Mouse (Mus musculus) spleen, adult 2 months (tissue): ENCODE data around the gene Mmp24.

ENCODE experiments used
- CTCF ChIP-seq: fragments of 200-500 bp; IDR thresholded peaks from 2 replicates; pipeline ENCODE4 v1.5.1; 2011; ENCODE audit warnings: mild to moderate bottlenecking, inconsistent platforms; ENCODE audit not compliant: insufficient read depth, insufficient read length, insufficient replicate concordance; ENCODE audit errors: extremely low read depth
- POLR2A ChIP-seq: fragments of 200-500 bp; IDR thresholded peaks from 2 replicates; pipeline ENCODE4 v1.6.1; 2011; ENCODE audit warnings: low read depth, low read length, inconsistent platforms

- TF ChIP-seq CTCF (no peak), POLR2A (no peak)
Measured at GRCm38 (mm10) chr2:155751014-155751786, 23.9 kb upstream of the Mmp24 start, which contains the start of gene Procr.
